Mouse (Mus musculus) midbrain, postnatal 0 days (tissue): ENCODE results near the gene Haus2. TPM values are rescaled to one million over a fixed set of nuclear protein-coding genes. Genes with fewer than 3 reads are reported as not detected.
A peak's percentile ranks its signal among the peaks of the same experiment; 100 is the strongest.

Source experiments
- ATAC-seq: fragments of 200-750 bp; cut with Nextera tagmentation; 2 replicates; pipeline ENCODE4 v1.8.0; 2017; ENCODE audit warnings: moderate number of reproducible peaks, mild to moderate bottlenecking, moderate TSS enrichment, moderate library complexity; ENCODE audit not compliant: low FRiP score
- DNase-seq: peaks from one replicate; pipeline ENCODE4 v3.0.0-alpha.2; 2015; ENCODE audit warnings: low spot score
- H3K27ac ChIP-seq: fragments of 300-500 bp; sonication (generic); 2 replicates; pipeline ENCODE4 v1.5.1; 2014; ENCODE audit warnings: low read depth, mild to moderate bottlenecking, low read length, mixed read lengths
- H3K27me3 ChIP-seq: fragments of 300-500 bp; sonication (generic); 2 replicates; pipeline ENCODE4 v1.6.1; 2014; ENCODE audit warnings: low read length, control low read depth, mixed read lengths; ENCODE audit not compliant: insufficient read depth
- H3K36me3 ChIP-seq: fragments of 300-500 bp; sonication (generic); 2 replicates; pipeline ENCODE4 v1.6.1; 2014; ENCODE audit warnings: low read length, control low read depth, mixed read lengths; ENCODE audit not compliant: insufficient read depth
- H3K4me1 ChIP-seq: fragments of 300-500 bp; sonication (generic); 2 replicates; pipeline ENCODE4 v1.6.1; 2014; ENCODE audit warnings: mild to moderate bottlenecking, control low read depth, antibody characterized with exemption, low read length, mixed read lengths; ENCODE audit not compliant: insufficient read depth
- H3K4me2 ChIP-seq: fragments of 300-500 bp; sonication (generic); 2 replicates; pipeline ENCODE4 v1.6.1; 2014; ENCODE audit warnings: low read depth, mild to moderate bottlenecking, low read length, mixed read lengths; ENCODE audit not compliant: poor library complexity, severe bottlenecking
- H3K4me3 ChIP-seq: fragments of 300-500 bp; sonication (generic); 2 replicates; pipeline ENCODE4 v1.5.1; 2014; ENCODE audit warnings: low read depth, mild to moderate bottlenecking, low read length, moderate library complexity
- H3K9ac ChIP-seq: fragments of 300-500 bp; sonication (generic); replicated peaks from 2 replicates; pipeline ENCODE4 v1.6.1; 2014; ENCODE audit warnings: mild to moderate bottlenecking, low read length, moderate library complexity, mixed read lengths; ENCODE audit not compliant: poor library complexity, severe bottlenecking
- H3K9me3 ChIP-seq: fragments of 300-500 bp; sonication (generic); 2 replicates; pipeline ENCODE4 v1.6.1; 2016; ENCODE audit warnings: low read length, control low read depth
- CTCF ChIP-seq: IDR thresholded peaks from 2 replicates; pipeline ENCODE4 v1.5.1; 2016; ENCODE audit warnings: antibody characterized with exemption, mild to moderate bottlenecking
- WGBS: fragments of 180-500 bp; shearing (Covaris S2); extraction: QIAGEN DNeasy Blood & Tissue Kit; methylation state at CpG from one replicate; pipeline ENCODE4 v1.1.7; 2014; 5-methylcytosine and 5-hydroxymethylcytosine counted together
- polyA plus RNA-seq: library from polyadenylated mRNA; unstranded; fragments of >200 nt; fragmentation: Nextera tagmentation; extraction: Ambion mirVana; gene quantifications from 2 replicates; pipeline ENCODE4 v1.2.1, GENCODE M21; 2015
- total RNA-seq: library from RNA; depleted of rRNA; stranded (reverse); fragments of >200 nt; gene quantifications from 2 replicates; pipeline ENCODE4 v1.2.3, GENCODE M21; 2014; rRNA removed

Haus2 gene
- total and polyA plus RNA-seq, 2 experiments from 2014 or later, result 24.8 to 32.2 TPM

GRCm38 (mm10) chr2:120662766-120663165 is 53.6 kb downstream of the Haus2 start:
- DNase-seq, result no peak
- H3K4me3 ChIP-seq, result no peak overlapping the region
- no peak overlapping the region for H3K27ac ChIP-seq
- H3K36me3 ChIP-seq, result no peaks in the 10 kb centered on the region
- no peaks in the 10 kb centered on the region for H3K27me3 ChIP-seq
- TF ChIP-seq CTCF, result no peak
- H3K4me1 ChIP-seq, result no peaks in the 10 kb centered on the region
- ATAC-seq, result no peak
- no peak overlapping the region for H3K9ac ChIP-seq
- H3K9me3 ChIP-seq, result no peaks in the 10 kb centered on the region
- no peak overlapping the region for H3K4me2 ChIP-seq

GRCm38 (mm10) chr2:120663491-120664154 is 54.4 kb downstream of the Haus2 start:
- DNase-seq (peak; percentile 17), ATAC-seq (no peak)
- WGBS, result 73% methylated on average over 3 of the region's 3 CpGs
- Histone ChIP-seq H3K4me3 (no peak overlapping the region), H3K9ac (no peak overlapping the region), H3K4me2 (no peak overlapping the region), H3K9me3 (no peaks in the 10 kb centered on the region), H3K4me1 (no peaks in the 10 kb centered on the region), H3K36me3 (no peaks in the 10 kb centered on the region), H3K27ac (no peak overlapping the region), H3K27me3 (no peaks in the 10 kb centered on the region)
- TF ChIP-seq CTCF, result no peak; the same call in 1 of the 2 replicates

- no peaks in the 10 kb centered on the region for H3K9me3 ChIP-seq
- H3K27me3 ChIP-seq, result no peaks in the 10 kb centered on the region
- H3K4me1 ChIP-seq, result no peaks in the 10 kb centered on the region
- no peak for DNase-seq
- H3K4me3 ChIP-seq, result no peak overlapping the region
- TF ChIP-seq CTCF, result no peak
- no peak for ATAC-seq
- 88% methylated on average over 2 of the region's 2 CpGs for WGBS
- no peak overlapping the region for H3K27ac ChIP-seq
- H3K9ac ChIP-seq, result no peak overlapping the region
- no peaks in the 10 kb centered on the region for H3K36me3 ChIP-seq
- H3K4me2 ChIP-seq, result no peak overlapping the region
Observed at GRCm38 (mm10) chr2:120667446-120667845, 58.3 kb downstream of the Haus2 start.

- Histone ChIP-seq H3K36me3 (0 out of 2 replicates have a peak, but pooled peaks cover 5% of the 10 kb centered on the region), H3K4me3 (no peak overlapping the region), H3K4me1 (no peaks in the 10 kb centered on the region), H3K4me2 (no peak overlapping the region), H3K9ac (no peak overlapping the region), H3K27ac (no peak overlapping the region), H3K27me3 (no peaks in the 10 kb centered on the region), H3K9me3 (no peaks in the 10 kb centered on the region)
- ATAC-seq (no peak), DNase-seq (peak; percentile 44)
- peak; percentile 73 for TF ChIP-seq CTCF
- WGBS, result 78% methylated on average over 2 of the region's 2 CpGs
Observed at GRCm38 (mm10) chr2:120670253-120670652, 61.1 kb downstream of the Haus2 start.

Other genes with a start within 250 kb of the Haus2 start
- gene Ganc, start 205.5 kb upstream of the Haus2 start, total RNA-seq, result 6.0 and 6.3 TPM in 2 replicates
- gene Ganc, start 205.5 kb upstream of the Haus2 start, polyA plus RNA-seq, result 7.9 and 9.9 TPM in 2 replicates
- gene Tmem87a, start 205.3 kb upstream of the Haus2 start, total RNA-seq, result 28.6 and 37.5 TPM in 2 replicates
- 5.4 and 8.2 TPM in 2 replicates for gene Tmem87a, start 205.3 kb upstream of the Haus2 start, polyA plus RNA-seq
- 0.38 and 0.66 TPM in 2 replicates for gene Capn3, start 153.4 kb upstream of the Haus2 start, total RNA-seq
- gene Capn3, start 153.4 kb upstream of the Haus2 start, polyA plus RNA-seq, result 0.61 and 0.67 TPM in 2 replicates
- 59.8 and 62.3 TPM in 2 replicates for gene Zfp106, start 45.5 kb upstream of the Haus2 start, total RNA-seq
- 35.5 and 39.8 TPM in 2 replicates for gene Zfp106, start 45.5 kb upstream of the Haus2 start, polyA plus RNA-seq
- gene Snap23, start 41.7 kb upstream of the Haus2 start, total RNA-seq, result 17.0 and 19.7 TPM in 2 replicates
- 10.6 and 11.3 TPM in 2 replicates for gene Snap23, start 41.7 kb upstream of the Haus2 start, polyA plus RNA-seq
- 30.3 and 44.9 TPM in 2 replicates for gene Lrrc57, start 137 bp downstream of the Haus2 start, total RNA-seq
- gene Lrrc57, start 137 bp downstream of the Haus2 start, polyA plus RNA-seq, result 22.4 and 22.7 TPM in 2 replicates
- gene Stard9, start 19.7 kb downstream of the Haus2 start, total RNA-seq, result 10.6 and 11.4 TPM in 2 replicates
- gene Stard9, start 19.7 kb downstream of the Haus2 start, polyA plus RNA-seq, result 1.6 and 2.4 TPM in 2 replicates
- gene Cdan1, start 240.7 kb downstream of the Haus2 start, total RNA-seq, result 26.6 and 34.1 TPM in 2 replicates
- gene Cdan1, start 240.7 kb downstream of the Haus2 start, polyA plus RNA-seq, result 4.8 and 6.3 TPM in 2 replicates
- 65.3 and 85.9 TPM in 2 replicates for gene Ttbk2, start 241.2 kb downstream of the Haus2 start, total RNA-seq
- 7.4 and 8.7 TPM in 2 replicates for gene Ttbk2, start 241.2 kb downstream of the Haus2 start, polyA plus RNA-seq